Mouse (Mus musculus) neural tube, embryonic 15.5 days (tissue): ENCODE measurements around the gene Cul9. TPM values are rescaled to one million over a fixed set of nuclear protein-coding genes. Genes with fewer than 3 reads are reported as not detected.
A peak's percentile ranks its signal among the peaks of the same experiment; 100 is the strongest.

Experiments
- ATAC-seq: fragments of 200-750 bp; cut with Nextera tagmentation; 2 replicates; pipeline ENCODE4 v1.8.0; 2017; ENCODE audit warnings: mild to moderate bottlenecking, moderate TSS enrichment, moderate library complexity; ENCODE audit not compliant: low FRiP score
- H3K27ac ChIP-seq: fragments of 300-500 bp; sonication (generic); replicated peaks from 2 replicates; pipeline ENCODE4 v1.5.1; 2015; ENCODE audit warnings: mild to moderate bottlenecking, inconsistent platforms
- H3K27me3 ChIP-seq: fragments of 300-500 bp; sonication (generic); replicated peaks from 2 replicates; pipeline ENCODE4 v1.6.1; 2015; ENCODE audit warnings: inconsistent platforms
- H3K36me3 ChIP-seq: fragments of 300-500 bp; sonication (generic); 2 replicates; pipeline ENCODE4 v1.6.1; 2015; ENCODE audit warnings: inconsistent platforms
- H3K4me1 ChIP-seq: fragments of 300-500 bp; sonication (generic); 2 replicates; pipeline ENCODE4 v1.6.1; 2015; ENCODE audit warnings: inconsistent platforms
- H3K4me2 ChIP-seq: fragments of 300-500 bp; sonication (generic); 2 replicates; pipeline ENCODE4 v1.6.1; 2015; ENCODE audit warnings: inconsistent platforms, mild to moderate bottlenecking, moderate library complexity
- H3K4me3 ChIP-seq: fragments of 300-500 bp; sonication (generic); replicated peaks from 2 replicates; pipeline ENCODE4 v1.5.1; 2015; ENCODE audit warnings: mild to moderate bottlenecking, inconsistent platforms
- H3K9ac ChIP-seq: fragments of 300-500 bp; sonication (generic); replicated peaks from 2 replicates; pipeline ENCODE4 v1.6.1; 2015; ENCODE audit warnings: mild to moderate bottlenecking, inconsistent platforms
- H3K9me3 ChIP-seq: fragments of 300-500 bp; sonication (generic); replicated peaks from 2 replicates; pipeline ENCODE4 v1.6.1; 2016; ENCODE audit warnings: inconsistent platforms
- WGBS: fragments of 180-500 bp; shearing (Covaris S2); methylation state at CpG from one replicate; pipeline ENCODE4 v1.1.7; 2015; ENCODE audit warnings: mixed read lengths; 5-methylcytosine and 5-hydroxymethylcytosine counted together
- polyA plus RNA-seq: library from polyadenylated mRNA; unstranded; fragments of >200 nt; fragmentation: Nextera tagmentation; extraction: Ambion mirVana; gene quantifications from 2 replicates; pipeline ENCODE4 v1.2.1, GENCODE M21; 2015

The Cul9 gene
- 17.3 and 22.6 TPM in 2 replicates for polyA plus RNA-seq

- Histone ChIP-seq H3K9me3 (no peaks in the 10 kb centered on the region), H3K4me1 (peaks cover 29% of the 10 kb centered on the region), H3K4me2 (peak within 1 kb of the TSS; percentile 70), H3K4me3 (peak within 1 kb of the TSS; percentile 81), H3K27ac (peak within 1 kb of the TSS; percentile 60), H3K9ac (peak within 1 kb of the TSS; percentile 95), H3K27me3 (peaks cover 6% of the 10 kb centered on the region), H3K36me3 (peaks cover 46% of the 10 kb centered on the region)
- 2% methylated on average over 43 of the region's 49 CpGs for WGBS
- peak; percentile 94 for ATAC-seq
Measured at GRCm38 (mm10) chr17:46545813-46546564, at the start of gene Cul9. Gene Cul9, minus strand, starts transcription at chr17:46546388.

- Histone ChIP-seq H3K27me3 (no peaks in the 10 kb centered on the region), H3K27ac (no peak overlapping the region; the same call in 1 of the 2 replicates)
Measured at GRCm38 (mm10) chr17:46595336-46595735, 49.1 kb upstream of the Cul9 start.

GRCm38 (mm10) chr17:46594606-46595005 is 48.4 kb upstream of the Cul9 start:
- no peak for ATAC-seq
- H3K27me3 ChIP-seq = no peaks in the 10 kb centered on the region
- WGBS = 48% methylated on average over 9 of the region's 9 CpGs
- H3K4me1 ChIP-seq = peaks cover 19% of the 10 kb centered on the region
- no peak overlapping the region for H3K27ac ChIP-seq
- no peak overlapping the region for H3K4me3 ChIP-seq
- peaks cover 10% of the 10 kb centered on the region for H3K36me3 ChIP-seq
- no peak overlapping the region for H3K4me2 ChIP-seq
- no peak overlapping the region for H3K9ac ChIP-seq
- no peaks in the 10 kb centered on the region for H3K9me3 ChIP-seq

More at GRCm38 (mm10) chr17:46595336-46595735, 49.1 kb upstream of the Cul9 start:
- Histone ChIP-seq H3K9me3 (no peaks in the 10 kb centered on the region), H3K4me2 (no peak overlapping the region), H3K4me1 (peaks cover 19% of the 10 kb centered on the region), H3K9ac (no peak overlapping the region), H3K4me3 (no peak overlapping the region), H3K36me3 (peaks cover 3% of the 10 kb centered on the region)
- 80% methylated on average over 6 of the region's 6 CpGs for WGBS
- ATAC-seq = no peak

- Histone ChIP-seq H3K9me3 (no peaks in the 10 kb centered on the region), H3K27me3 (no peaks in the 10 kb centered on the region), H3K27ac (no peak overlapping the region), H3K9ac (no peak overlapping the region), H3K36me3 (peaks cover 24% of the 10 kb centered on the region), H3K4me2 (no peak overlapping the region), H3K4me3 (no peak overlapping the region), H3K4me1 (peaks cover 19% of the 10 kb centered on the region)
- no peak for ATAC-seq
- WGBS = 79% methylated on average over 4 of the region's 4 CpGs
Measured at GRCm38 (mm10) chr17:46593124-46593523, 46.9 kb upstream of the Cul9 start.

GRCm38 (mm10) chr17:46591406-46591805 is 45.2 kb upstream of the Cul9 start:
- Histone ChIP-seq H3K9me3 (no peaks in the 10 kb centered on the region), H3K9ac (no peak overlapping the region), H3K4me3 (no peak overlapping the region), H3K36me3 (peaks cover 34% of the 10 kb centered on the region), H3K4me2 (no peak overlapping the region), H3K4me1 (peaks cover 19% of the 10 kb centered on the region), H3K27me3 (no peaks in the 10 kb centered on the region), H3K27ac (no peak overlapping the region)
- ATAC-seq = no peak
- 82% methylated on average over 19 of the region's 19 CpGs for WGBS

- peaks cover 42% of the 10 kb centered on the region for H3K36me3 ChIP-seq
- H3K27ac ChIP-seq = no peak overlapping the region
- peaks cover 18% of the 10 kb centered on the region for H3K4me1 ChIP-seq
- H3K27me3 ChIP-seq = no peaks in the 10 kb centered on the region
- WGBS = 90% methylated on average over 7 of the region's 7 CpGs
- H3K4me3 ChIP-seq = no peak overlapping the region
- no peaks in the 10 kb centered on the region for H3K9me3 ChIP-seq
- ATAC-seq = no peak
- no peak overlapping the region for H3K9ac ChIP-seq
- H3K4me2 ChIP-seq = no peak overlapping the region
Measured at GRCm38 (mm10) chr17:46590439-46590838, 44.3 kb upstream of the Cul9 start.

GRCm38 (mm10) chr17:46589635-46590314 is 43.6 kb upstream of the Cul9 start:
- no peak for ATAC-seq
- Histone ChIP-seq H3K9ac (no peak overlapping the region), H3K27ac (no peak overlapping the region), H3K4me2 (no peak overlapping the region), H3K9me3 (no peaks in the 10 kb centered on the region), H3K27me3 (no peaks in the 10 kb centered on the region), H3K4me1 (peaks cover 12% of the 10 kb centered on the region), H3K36me3 (peaks cover 49% of the 10 kb centered on the region), H3K4me3 (no peak overlapping the region)
- 91% methylated on average over 16 of the region's 16 CpGs for WGBS

GRCm38 (mm10) chr17:46588913-46589312 is 42.7 kb upstream of the Cul9 start:
- 98% methylated on average over 6 of the region's 6 CpGs for WGBS
- peaks cover 52% of the 10 kb centered on the region for H3K36me3 ChIP-seq
- no peaks in the 10 kb centered on the region for H3K27me3 ChIP-seq

GRCm38 (mm10) chr17:46588173-46588572 is 42.0 kb upstream of the Cul9 start:
- Histone ChIP-seq H3K9me3 (no peaks in the 10 kb centered on the region), H3K4me1 (peaks cover 5% of the 10 kb centered on the region; the same call in 1 of the 2 replicates), H3K4me3 (no peak overlapping the region), H3K9ac (no peak overlapping the region), H3K27ac (no peak overlapping the region), H3K4me2 (no peak overlapping the region), H3K36me3 (peaks cover 52% of the 10 kb centered on the region), H3K27me3 (no peaks in the 10 kb centered on the region)
- 94% methylated on average over 9 of the region's 9 CpGs for WGBS
- no peak for ATAC-seq

More at GRCm38 (mm10) chr17:46588913-46589312, 42.7 kb upstream of the Cul9 start:
- Histone ChIP-seq H3K27ac (no peak overlapping the region), H3K4me2 (no peak overlapping the region), H3K9ac (no peak overlapping the region), H3K4me1 (peaks cover 7% of the 10 kb centered on the region; the same call in 1 of the 2 replicates), H3K4me3 (no peak overlapping the region), H3K9me3 (no peaks in the 10 kb centered on the region)
- ATAC-seq = no peak

- Histone ChIP-seq H3K9ac (no peak overlapping the region), H3K4me1 (no peaks in the 10 kb centered on the region), H3K4me2 (no peak overlapping the region), H3K9me3 (no peaks in the 10 kb centered on the region), H3K27me3 (no peaks in the 10 kb centered on the region), H3K4me3 (no peak overlapping the region), H3K27ac (no peak overlapping the region), H3K36me3 (peaks cover 67% of the 10 kb centered on the region)
- 95% methylated on average over 8 of the region's 8 CpGs for WGBS
- no peak for ATAC-seq
Measured at GRCm38 (mm10) chr17:46586327-46586726, 40.1 kb upstream of the Cul9 start.

GRCm38 (mm10) chr17:46578650-46579049 is 32.5 kb upstream of the Cul9 start:
- Histone ChIP-seq H3K9ac (no peak overlapping the region), H3K9me3 (no peaks in the 10 kb centered on the region), H3K4me2 (no peak overlapping the region), H3K27me3 (no peaks in the 10 kb centered on the region), H3K27ac (no peak overlapping the region), H3K36me3 (peaks cover 72% of the 10 kb centered on the region), H3K4me1 (no peaks in the 10 kb centered on the region), H3K4me3 (no peak overlapping the region)
- 86% methylated on average over 5 of the region's 5 CpGs for WGBS
- ATAC-seq = no peak

GRCm38 (mm10) chr17:46576070-46576469 is 29.9 kb upstream of the Cul9 start:
- WGBS = 87% methylated on average over 13 of the region's 13 CpGs
- H3K4me3 ChIP-seq = no peak overlapping the region
- H3K36me3 ChIP-seq = peaks cover 76% of the 10 kb centered on the region

More at GRCm38 (mm10) chr17:46576070-46576469, 29.9 kb upstream of the Cul9 start:
- no peaks in the 10 kb centered on the region for H3K9me3 ChIP-seq
- H3K4me1 ChIP-seq = no peaks in the 10 kb centered on the region
- H3K9ac ChIP-seq = no peak overlapping the region
- no peak overlapping the region for H3K4me2 ChIP-seq
- H3K27ac ChIP-seq = no peak overlapping the region
- H3K27me3 ChIP-seq = no peaks in the 10 kb centered on the region
- ATAC-seq = no peak
